Mouse (Mus musculus) cerebellum, postnatal 25 days (tissue): ENCODE data around the gene Hspa5.
"Not testable (repeated sequence)": the region's sequence is repeated elsewhere in the genome, so short reads cannot be mapped to it uniquely, and the experiment has no call there.

Experiments used
- DNase-seq, 2 experiments: peaks; one replicate each; pipeline ENCODE4 v3.0.0; 2021; ENCODE audit warnings: mixed read lengths in 2 of 2

Hspa5 gene

DNA sequence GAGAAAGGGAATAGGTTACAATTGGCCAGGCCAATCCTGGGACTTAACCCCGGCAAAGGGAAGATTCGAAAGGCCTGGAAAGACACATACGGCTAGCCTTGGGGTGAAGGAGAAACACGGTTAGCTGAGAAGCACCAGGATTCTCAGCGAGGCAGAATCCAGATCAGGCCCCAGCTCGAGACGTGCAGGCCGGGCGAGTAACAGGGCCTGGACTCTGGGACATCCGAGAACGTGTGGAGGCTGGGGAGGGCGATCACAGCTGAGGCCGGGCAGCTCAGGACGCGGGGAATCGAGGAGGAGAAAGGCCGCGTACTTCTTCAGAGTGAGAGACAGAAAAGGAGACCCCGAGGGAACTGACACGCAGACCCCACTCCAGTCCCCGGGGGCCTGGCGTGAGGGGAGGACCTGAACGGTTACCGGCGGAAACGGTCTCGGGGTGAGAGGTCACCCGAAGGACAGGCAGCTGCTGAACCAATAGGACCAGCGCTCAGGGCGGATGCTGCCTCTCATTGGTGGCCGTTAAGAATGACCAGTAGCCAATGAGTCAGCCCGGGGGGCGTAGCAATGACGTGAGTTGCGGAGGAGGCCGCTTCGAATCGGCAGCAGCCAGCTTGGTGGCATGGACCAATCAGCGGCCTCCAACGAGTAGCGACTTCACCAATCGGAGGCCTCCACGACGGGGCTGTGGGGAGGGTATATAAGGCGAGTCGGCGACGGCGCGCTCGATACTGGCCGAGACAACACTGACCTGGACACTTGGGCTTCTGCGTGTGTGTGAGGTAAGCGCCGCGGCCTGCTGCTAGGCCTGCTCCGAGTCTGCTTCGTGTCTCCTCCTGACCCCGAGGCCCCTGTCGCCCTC is at the start of gene Hspa5:
Gene Hspa5 (plus strand): TSS at position 603 of the 859 bp plus-strand sequence.
- peak; percentile 98 for DNase-seq

DNA sequence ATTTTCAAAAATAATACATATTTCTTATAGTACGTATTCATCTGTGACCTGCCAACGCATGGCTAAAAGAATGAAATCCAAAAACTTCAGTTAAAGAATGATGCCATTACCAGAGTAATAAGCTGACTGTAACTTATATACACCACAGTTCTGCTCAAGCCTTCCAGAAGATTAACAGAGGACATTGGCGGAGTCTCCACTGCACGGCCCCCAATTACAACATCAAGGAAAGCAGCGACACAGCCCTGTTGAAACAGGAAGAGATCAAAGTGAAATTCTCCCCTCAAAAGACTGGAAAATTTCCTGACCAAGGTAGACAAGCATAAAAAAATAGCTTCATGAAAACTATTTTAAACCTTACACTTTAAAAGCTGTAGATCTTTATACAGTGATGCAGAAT is 46.5 kb upstream of the Hspa5 start:
- no peak for DNase-seq

DNA sequence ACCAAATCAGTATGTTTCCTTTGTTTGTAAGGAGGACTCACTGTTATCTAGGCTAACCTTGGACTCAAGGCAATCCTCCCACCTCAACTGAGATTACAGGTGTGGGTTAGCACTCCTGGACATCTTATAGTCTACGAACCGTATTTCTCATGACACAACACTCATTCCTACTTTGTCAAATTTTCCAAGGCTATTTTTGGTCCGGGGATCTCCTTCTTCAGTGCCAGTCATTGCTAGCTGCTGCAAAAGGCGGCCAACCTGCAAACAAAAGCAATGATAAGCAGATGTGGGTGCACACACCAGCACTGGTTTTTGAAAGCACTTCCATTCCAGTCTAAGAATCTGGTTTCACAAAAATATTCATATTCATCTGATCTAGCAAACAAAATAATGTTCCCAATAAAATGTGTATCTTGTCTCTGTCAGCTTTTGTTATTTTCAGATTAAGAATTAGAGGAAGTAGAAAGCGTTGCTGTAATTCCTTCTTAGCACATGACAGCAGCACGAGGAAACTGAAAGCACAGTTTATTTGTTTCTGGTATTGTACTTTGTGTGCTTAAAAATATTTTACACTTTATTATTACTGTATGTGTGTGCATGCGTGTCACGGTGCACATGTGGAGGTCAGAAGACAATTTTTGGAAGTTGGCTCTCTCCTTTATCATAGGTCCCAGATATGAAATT is 44.6 kb upstream of the Hspa5 start:
- no peak for DNase-seq

DNA sequence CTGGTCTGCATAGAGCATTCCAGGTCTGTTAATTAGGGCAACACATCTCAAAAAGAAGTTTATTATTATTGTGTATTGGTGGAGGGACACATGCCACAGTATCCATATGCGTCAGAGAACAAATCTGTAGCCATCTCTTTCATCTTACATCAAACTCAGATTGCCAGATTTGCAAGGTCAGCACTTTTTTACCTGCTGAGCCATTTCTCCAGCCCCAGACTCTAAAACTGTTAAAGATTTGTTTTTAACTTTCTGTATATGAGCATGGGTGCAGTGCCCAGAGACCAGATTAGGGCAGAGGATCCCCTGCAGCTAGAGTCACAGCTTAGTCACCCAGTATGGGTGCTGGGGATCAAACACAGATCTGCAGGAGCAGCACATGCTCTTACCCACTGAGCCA is 35.1 kb upstream of the Hspa5 start:
- DNase-seq = no peak

DNA sequence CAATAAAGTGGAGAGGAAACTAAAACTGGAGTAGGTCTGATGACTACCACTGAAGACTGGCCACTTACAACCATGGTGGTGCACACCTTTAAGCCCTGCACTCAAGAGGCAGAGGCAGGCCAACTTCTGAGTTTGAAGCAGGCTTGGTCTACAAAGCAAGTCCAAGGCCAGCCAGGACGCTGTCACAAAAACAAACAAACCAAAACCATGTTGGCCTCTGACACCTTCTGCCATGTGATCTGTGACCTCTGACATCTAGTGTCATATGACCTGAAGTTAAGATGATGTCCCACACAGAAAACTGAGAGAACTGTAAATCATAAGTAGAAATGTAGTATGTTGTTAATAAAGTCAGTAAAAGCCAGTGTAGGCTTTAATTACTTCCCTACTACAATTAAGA is 33.9 kb upstream of the Hspa5 start:
- no peak for DNase-seq

DNA sequence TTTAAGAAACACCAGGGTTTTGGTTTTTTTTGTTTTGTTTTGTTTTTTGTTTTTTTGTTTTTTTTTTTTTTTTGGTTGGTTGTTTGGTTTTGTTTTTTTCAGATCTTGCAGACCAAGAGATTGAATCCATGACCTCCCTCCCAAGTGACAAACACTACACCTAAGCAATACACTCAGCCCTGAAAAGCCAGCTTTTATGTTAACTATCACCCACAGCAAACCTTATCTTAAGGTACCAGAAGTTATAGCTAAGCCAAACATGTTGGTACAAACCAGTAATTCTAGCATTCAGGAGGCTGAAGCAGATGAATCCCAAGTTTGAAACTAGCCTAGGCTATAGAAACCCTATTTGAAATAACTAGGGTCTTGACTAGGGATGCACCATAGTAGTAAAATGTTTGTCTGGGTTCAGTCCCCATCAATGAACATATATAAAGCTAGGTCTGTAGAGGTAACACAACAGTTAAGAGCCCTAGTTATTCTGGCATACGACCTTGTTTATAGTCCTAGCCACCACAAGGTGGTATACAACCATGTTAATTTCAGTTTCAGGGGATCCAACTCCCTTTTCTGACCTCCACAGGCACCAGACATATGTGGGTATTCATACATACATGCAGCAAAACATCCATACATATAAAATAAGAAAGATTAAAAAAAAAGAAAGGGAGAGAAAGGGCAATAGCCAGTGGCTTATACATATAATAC is 31.9 kb upstream of the Hspa5 start:
- DNase-seq = no peak

DNA sequence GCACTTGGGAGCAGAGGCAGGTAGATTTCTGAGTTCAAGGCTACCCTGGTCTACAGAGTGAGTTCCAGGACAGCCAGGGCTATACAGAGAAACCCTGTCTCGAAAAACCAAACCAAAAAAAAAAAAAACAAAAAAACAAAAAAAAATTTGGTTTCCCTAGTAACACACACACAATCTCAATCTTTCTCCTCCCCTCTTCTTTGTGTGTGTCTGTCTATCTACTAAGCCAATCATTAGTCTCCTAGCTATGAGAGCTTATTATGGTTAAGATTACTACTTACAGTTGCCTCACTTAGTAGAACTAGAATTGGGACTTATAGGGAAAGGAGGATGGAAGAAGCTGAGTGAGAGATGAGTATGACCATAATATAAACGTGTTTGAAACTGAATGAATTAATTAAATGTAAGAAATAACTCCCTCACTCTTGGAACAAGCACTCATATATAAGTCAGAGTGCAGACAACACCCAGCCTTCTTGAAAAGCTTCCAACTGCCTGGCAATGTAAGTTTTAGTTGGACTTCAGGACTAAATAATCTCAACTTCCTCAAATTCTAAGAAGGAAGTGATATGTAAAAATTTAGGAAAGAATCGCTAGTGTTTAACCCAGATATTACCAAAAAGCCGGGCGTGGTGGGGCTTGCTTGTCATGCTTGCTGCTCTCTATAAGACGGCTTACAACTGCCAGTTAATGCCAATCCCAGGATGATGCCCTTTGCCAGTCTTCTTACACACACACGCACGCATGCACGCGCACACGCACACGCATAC is 30.2 kb upstream of the Hspa5 start:
- no peak for DNase-seq

DNA sequence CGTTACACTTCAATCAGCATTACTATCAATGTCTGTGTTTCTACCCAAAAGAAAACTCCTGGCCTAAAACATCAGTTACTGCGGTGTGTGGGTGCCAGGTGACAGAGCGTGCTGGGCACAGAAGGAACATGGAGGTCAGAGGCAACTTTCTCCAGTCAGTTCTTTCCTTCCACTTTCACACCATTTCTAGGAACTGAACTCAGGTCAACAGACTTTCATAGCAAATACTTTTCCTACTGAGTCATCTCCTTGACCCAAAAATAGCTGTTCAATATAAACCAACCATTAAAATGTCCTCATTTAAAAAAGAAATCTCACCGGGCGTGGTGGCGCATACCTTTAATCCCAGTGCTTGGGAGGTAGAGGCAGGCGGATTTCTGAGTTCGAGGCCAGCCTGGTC is 29.1 kb upstream of the Hspa5 start:
- no peak for DNase-seq

DNA sequence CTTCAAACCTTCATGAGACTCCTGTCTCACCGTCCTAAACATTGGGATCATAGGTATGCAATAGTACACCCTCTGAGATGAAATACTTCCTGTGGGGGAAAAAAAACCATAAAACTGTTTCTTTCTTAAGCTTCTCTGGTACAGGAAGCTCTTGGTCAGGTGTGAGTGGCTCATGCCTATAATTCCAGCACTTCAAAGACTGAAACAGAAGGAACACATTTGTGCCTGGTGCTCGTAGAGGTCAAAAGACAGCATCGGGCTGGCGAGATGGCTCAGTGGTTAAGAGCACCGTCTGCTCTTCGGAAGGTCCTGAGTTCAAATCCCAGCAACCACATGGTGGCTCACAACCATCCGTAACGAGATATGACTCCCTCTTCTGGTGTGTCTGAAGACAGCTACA is 27.3 kb upstream of the Hspa5 start:
- no peak for DNase-seq

DNA sequence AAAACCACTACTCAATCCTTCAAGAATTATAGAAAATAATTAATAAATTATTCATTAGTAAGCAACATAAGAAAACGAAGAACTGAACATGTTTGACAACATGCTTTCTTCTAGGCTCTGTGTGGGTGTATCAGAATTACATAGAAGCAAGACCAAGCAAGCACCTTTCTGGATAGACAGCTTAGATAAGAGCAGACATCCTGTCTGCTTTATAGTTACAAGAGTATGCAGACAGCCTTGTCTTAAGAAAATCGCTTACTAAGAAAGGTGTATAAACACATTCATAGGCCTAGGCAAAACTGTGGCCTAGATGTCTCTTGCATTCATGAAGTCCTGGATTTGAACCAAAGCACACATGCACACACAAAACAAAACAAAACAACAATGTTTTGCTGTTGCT is 26.1 kb upstream of the Hspa5 start:
- DNase-seq = no peak

DNA sequence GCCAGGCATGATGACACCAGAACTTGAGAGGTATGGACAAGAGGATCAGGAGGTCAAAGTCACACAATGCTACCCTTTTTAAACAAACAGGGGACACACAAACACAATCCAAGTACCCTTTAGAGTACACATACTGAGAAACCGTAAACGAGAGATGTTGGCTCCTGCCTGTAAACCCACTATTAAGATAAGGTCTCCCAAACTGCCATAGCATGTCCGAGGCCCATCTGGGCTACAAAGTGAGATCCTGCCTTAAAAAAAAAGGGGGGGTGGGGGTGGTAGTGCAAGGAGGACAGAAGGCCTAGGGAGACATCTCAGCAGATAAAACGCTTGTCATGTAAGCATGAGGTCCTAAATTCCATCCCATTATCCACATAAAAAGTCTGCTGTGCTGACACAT is 23.3 kb upstream of the Hspa5 start:
- DNase-seq = no peak

DNA sequence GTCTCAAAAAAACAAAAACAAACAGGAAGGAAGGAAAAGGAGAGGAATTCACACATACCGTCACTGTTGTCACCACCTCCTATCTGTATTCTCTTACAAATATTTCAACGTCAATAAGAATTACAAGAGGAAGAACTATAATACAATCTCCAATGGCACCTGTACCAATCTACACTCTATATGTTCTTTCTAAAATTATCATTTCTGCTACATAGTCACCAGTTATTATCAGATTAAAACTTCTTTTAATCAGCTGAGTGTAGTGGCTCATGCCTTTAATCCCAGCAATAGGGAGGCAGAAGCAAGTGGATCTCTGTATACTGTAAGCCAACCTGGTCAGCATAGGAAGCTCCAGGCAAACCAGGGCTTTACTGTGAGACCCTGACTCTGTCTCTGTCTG is 21.5 kb upstream of the Hspa5 start:
- no peak for DNase-seq

DNA sequence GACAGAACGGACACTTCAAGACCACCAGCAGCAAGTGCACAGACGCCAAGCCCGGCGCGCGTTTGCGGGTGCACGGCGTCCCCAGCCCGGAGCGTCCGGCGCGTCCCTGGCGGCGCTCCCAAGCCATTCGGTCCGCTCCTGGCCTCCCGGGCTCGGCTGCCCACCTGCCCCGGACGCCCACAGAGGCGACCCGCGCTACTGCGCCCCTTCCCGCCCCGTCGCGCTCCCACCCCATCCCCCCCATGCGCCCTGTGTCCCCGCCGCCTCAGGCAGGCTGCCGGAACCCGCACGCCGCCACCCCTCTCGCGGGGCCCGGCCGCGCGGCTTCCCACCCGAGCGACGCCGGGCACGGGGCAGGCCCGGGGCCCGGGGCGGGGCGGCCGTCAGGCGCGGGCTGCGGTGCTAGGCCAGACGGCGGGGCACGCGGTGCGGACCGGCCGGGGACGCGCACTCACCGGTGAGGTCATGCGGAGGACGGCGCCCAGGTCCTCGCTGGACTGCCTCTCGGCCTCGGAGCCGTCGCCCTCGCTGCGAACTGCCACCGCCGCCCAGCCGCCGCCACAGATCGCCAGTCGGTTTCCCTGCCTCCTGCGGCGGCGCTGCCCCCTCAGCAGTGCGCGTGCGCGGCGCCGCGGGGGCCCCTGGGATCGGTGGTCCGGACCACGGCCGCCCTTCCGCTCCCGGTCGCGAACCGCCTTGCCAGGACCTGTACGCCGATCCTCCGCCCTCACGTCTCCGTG is 17.8 kb upstream of the Hspa5 start:
- peak; percentile 93 to 95 for DNase-seq

DNA sequence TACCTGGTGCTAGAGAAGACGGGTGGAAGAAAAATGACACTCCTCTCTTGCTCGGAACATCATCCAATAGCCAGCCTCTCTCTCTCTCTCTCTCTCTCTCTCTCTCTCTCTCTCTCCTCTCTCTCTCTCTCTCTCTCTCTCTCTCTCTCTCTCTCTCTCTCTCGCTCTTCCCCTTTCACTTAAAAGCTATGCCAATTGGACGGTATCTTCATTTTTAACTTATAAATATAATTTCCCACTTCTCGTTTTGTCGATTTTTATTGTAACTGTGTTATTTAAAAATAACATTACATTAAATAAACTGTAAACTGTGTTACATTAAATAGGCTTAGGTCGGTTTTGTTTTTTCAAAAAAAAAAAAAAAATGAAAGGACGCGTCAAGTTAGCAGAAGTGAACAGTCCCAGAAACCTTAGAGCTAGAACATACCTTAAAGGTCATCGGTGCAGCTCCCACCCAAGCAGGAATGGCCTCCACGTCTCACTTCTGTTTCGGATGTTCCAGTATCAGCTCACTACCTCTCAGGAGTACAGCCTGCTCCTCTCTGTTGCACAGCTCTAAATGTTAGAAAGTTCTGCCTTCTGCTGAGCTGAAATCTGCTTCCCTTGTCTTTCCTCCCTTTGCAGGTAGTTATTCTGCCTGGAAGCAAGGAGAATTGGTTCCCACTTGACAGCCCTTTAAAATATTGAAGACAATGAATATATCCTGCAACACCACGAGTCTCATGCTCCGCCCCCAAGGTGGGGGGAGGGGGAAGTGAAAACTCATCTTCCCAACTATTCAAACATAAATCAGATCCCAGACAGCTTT is 17.0 kb upstream of the Hspa5 start, which contains the start of gene Gapvd1:
Gene Gapvd1 (minus strand): TSS at position 682 of the 808 bp plus-strand sequence.
- DNase-seq = peak; percentile 37 to 48

DNA sequence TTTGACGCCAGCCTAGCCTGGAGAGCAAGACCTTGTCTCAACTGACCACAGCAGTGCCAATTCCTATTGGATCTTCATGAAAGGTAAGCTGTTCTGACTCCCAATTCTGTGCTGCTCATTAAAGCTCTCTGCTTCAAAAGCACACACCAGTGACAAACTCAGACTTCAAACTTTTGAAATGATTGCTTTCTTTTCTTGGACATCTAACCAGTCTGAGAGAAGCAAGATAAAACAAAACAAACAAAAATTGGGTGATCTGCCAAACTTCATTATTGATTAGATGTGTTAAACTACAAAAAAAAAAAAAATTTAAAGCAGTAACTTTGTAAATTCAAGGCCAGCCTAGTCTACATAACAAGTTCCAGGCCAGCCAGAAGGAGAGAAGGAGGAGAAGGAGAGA is 14.4 kb upstream of the Hspa5 start:
- DNase-seq = no peak

DNA sequence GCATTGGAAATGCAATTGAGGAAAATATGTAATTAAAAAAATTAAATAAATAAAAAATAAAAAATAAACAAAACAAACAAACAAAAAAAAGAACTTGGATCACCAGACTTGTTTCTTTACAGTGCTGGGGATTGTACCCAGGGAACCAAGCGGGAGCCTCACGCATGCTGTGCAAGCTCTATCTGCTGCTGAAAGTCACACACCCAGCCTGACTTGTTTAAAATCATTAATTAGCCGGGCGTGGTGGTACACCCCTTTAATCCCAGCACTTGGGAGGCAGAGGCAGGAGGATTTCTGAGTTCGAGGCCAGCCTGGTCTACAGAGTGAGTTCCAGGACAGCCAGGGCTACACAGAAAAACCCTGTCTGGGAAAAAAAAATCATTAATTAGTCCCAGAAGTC is 10.5 kb upstream of the Hspa5 start:
- DNase-seq = not testable (repeated sequence)

DNA sequence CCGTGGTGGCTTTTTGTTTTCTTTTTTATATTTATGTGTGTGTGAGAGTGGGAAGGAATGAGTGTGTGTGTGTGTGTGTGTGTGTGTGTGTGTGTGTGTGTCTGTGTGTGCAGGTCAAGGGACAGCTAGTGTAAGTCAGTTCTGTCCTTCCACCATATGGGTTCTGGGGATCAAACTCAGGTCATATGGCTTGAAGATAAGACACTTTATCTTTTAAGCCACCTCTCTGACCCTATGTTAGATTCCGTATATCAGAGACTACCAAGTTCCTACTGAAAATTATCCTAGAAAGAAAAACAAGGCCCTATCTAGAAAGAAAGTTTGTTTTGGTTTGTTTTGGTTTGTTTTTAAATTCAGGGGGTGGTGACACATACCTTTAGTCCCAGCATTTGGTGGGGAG is 9.6 kb upstream of the Hspa5 start:
- DNase-seq = no peak

DNA sequence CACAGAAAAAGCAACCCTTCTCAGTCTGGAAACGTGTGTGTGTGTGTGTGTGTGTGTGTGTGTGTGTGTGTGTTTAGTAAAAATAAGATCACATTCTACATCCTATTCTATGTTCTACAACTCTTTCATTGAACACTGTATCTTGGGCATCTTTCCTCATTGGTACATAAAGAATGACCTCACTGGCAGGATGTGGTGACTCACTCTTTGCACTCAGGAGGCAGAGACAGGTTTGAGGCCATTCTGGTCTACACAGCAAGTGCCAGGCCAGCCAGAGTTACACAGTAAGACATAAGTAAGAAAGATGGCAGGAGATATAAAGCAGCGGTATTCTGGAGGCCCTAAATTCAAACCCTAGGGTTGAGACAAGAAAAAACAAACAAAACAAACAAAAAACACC is 8.9 kb upstream of the Hspa5 start:
- no peak for DNase-seq

DNA sequence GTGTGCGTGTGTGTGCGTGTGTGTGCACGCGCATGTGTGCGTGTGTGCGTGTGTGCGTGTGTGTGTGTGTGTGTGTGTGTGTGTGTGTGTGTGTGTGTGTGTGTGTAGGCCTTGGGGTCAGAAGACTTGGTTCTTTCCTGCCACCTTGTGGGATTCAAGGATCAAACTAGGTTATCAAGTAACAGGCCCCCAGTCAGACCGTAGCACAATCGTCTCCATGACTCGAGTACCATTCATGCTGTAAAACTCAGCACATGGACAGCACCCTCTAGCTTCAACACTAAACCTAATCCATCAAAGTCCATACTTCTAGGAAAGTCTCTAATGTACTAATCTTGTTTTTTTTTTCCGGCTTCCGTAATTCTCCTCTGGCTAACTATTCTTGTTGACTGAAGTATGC is 7.0 kb upstream of the Hspa5 start:
- no peak for DNase-seq

DNA sequence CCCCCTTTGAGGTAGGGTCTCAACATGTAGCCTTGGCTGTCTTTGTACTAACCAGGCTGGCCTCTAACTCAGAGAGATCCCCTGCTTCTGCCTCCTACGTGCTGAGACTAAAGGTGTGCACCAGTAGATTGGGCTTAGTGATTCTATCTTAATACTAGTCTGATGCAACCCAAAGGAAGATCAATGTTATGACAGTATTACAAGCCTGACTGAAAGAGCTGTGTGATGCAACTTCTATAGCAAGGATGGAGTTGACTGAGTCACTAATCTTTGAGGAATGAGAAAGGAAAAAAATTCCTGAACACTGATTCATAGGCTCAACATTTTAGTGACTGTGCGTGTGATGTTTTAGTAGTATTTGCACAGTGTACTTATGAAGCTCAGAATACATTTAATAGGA is 1.7 kb upstream of the Hspa5 start:
- no peak for DNase-seq

DNA sequence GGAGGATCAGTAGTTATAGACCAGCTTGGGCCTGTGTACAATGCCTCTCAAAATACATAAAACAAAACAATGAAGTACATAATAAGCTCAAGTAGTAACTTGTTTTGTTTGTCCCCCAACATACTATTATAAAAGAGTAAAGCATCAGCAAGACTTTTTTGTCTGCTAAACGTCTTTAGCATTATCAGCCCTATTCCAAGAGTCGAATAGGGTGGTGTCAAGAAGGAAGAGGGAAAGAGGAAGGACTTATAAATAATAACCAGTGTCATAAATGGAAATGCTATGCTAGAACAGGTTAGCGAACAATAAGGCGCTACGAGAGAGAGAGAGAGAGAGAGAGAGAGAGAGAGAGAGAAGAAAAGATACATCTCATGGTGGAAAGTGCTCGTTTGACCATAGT is 819 bp upstream of the Hspa5 start:
- no peak for DNase-seq
